Mouse (Mus musculus) CH12.LX (cell line): ENCODE data around the gene H2-Q6. TPM values are rescaled to one million over a fixed set of nuclear protein-coding genes. Genes with fewer than 3 reads are reported as not detected.
"Not testable (repeated sequence)": the region's sequence is repeated elsewhere in the genome, so short reads cannot be mapped to it uniquely, and the experiment has no call there.

Experiments
- DNase-seq: peaks from one replicate; pipeline ENCODE4 v3.0.0-alpha.2; 2013; ENCODE audit errors: extremely low read depth
- H3K27ac ChIP-seq: 2 replicates; pipeline ENCODE4 v1.5.1; 2012; ENCODE audit warnings: low read depth, mild to moderate bottlenecking, control low read depth, moderate library complexity; ENCODE audit not compliant: insufficient read depth
- H3K27me3 ChIP-seq: replicated peaks from 2 replicates; pipeline ENCODE3; 2012; ENCODE audit warnings: inconsistent platforms
- H3K36me3 ChIP-seq, 2 experiments: replicated peaks in 1 of 2; 2 replicates each; pipeline versions ENCODE3 to v1.6.1; 2012; ENCODE audit warnings: inconsistent platforms in 1 of 2, low read length in 1 of 2, mild to moderate bottlenecking in 1 of 2, mixed read lengths in 1 of 2, moderate library complexity in 1 of 2; ENCODE audit not compliant: control insufficient read depth in 1 of 2, insufficient read depth in 1 of 2
- H3K4me1 ChIP-seq, 2 experiments: 2 replicates each; pipeline ENCODE4 v1.6.1; 2012; ENCODE audit warnings: inconsistent platforms in 1 of 2, moderate library complexity in 1 of 2; ENCODE audit not compliant: insufficient read depth in 2 of 2, control insufficient read depth in 1 of 2
- H3K4me2 ChIP-seq: 2 replicates; pipeline ENCODE4 v1.6.1; 2012; ENCODE audit warnings: low read depth, mild to moderate bottlenecking, control low read depth; ENCODE audit not compliant: poor library complexity, insufficient read depth, severe bottlenecking
- H3K4me3 ChIP-seq, 3 experiments: fragments of 150-350 bp in 1 of 3; sonication (generic) in 1 of 3; replicated peaks in 1 of 3; 2 replicates each; pipeline versions ENCODE3 to v1.5.1; 2011 to 2012; ENCODE audit warnings: low read depth in 2 of 3, low read length in 2 of 3, mild to moderate bottlenecking in 2 of 3, moderate library complexity in 2 of 3, control low read depth in 1 of 3, improper control_type of control experiment in 1 of 3, inconsistent platforms in 1 of 3, mixed read lengths in 1 of 3; ENCODE audit not compliant: poor library complexity in 1 of 3
- H3K79me2 ChIP-seq: replicated peaks from 2 replicates; pipeline ENCODE4 v1.6.1; 2012; ENCODE audit warnings: mild to moderate bottlenecking, moderate library complexity; ENCODE audit not compliant: control insufficient read depth, poor library complexity, insufficient read depth, severe bottlenecking; ENCODE audit errors: extremely low read depth
- H3K9ac ChIP-seq: 2 replicates; pipeline ENCODE4 v1.6.1; 2012; ENCODE audit warnings: low read depth, mild to moderate bottlenecking, control low read depth, moderate library complexity; ENCODE audit not compliant: insufficient read depth
- H3K9me3 ChIP-seq: replicated peaks from 2 replicates; pipeline ENCODE3; 2012; ENCODE audit warnings: low read length, inconsistent platforms, mixed read lengths
- CHD1 ChIP-seq: IDR thresholded peaks from 2 replicates; pipeline ENCODE4 v1.6.1; 2012; ENCODE audit warnings: low read depth, low read length, improper control_type of control experiment, inconsistent platforms
- CTCF ChIP-seq, 2 experiments: IDR thresholded peaks in 1 of 2; conservative IDR thresholded peaks in 1 of 2; 2 replicates each; pipeline ENCODE4 v1.5.1; 2011 to 2012; ENCODE audit warnings: low read depth in 2 of 2, low read length in 2 of 2, improper control_type of control experiment in 1 of 2, inconsistent platforms in 1 of 2, mild to moderate bottlenecking in 1 of 2, moderate library complexity in 1 of 2
- E2F4 ChIP-seq: IDR thresholded peaks from 2 replicates; pipeline ENCODE4 v1.6.1; 2011; ENCODE audit warnings: low read depth, low read length, improper control_type of control experiment; ENCODE audit not compliant: insufficient replicate concordance
- ELF1 ChIP-seq: IDR thresholded peaks from 2 replicates; pipeline ENCODE4 v1.6.1; 2014; ENCODE audit warnings: low read depth, mild to moderate bottlenecking, inconsistent platforms, low read length, improper control_type of control experiment
- GABPA ChIP-seq: IDR thresholded peaks from 2 replicates; pipeline ENCODE4 v1.6.1; 2012; ENCODE audit warnings: low read depth, low read length, improper control_type of control experiment, inconsistent platforms; ENCODE audit not compliant: insufficient replicate concordance
- HCFC1 ChIP-seq: IDR thresholded peaks from 2 replicates; pipeline ENCODE4 v1.6.1; 2012; ENCODE audit warnings: low read depth, mild to moderate bottlenecking, inconsistent platforms, low read length, improper control_type of control experiment
- IRF4 ChIP-seq: IDR thresholded peaks from 2 replicates; pipeline ENCODE4 v1.6.1; 2014; ENCODE audit warnings: low read depth, mild to moderate bottlenecking, inconsistent platforms, low read length, improper control_type of control experiment
- JUN ChIP-seq: IDR thresholded peaks from 2 replicates; pipeline ENCODE4 v1.6.1; 2011; ENCODE audit warnings: low read depth, mild to moderate bottlenecking, low read length, improper control_type of control experiment, moderate library complexity; ENCODE audit not compliant: insufficient read depth
- JUND ChIP-seq: conservative IDR thresholded peaks from 2 replicates; pipeline ENCODE4 v1.6.1; 2011; ENCODE audit warnings: low read depth, low read length, improper control_type of control experiment
- KAT2A ChIP-seq: IDR thresholded peaks from 2 replicates; pipeline ENCODE4 v1.6.1; 2012; ENCODE audit warnings: low read length, improper control_type of control experiment, inconsistent platforms; ENCODE audit not compliant: insufficient replicate concordance
- MAFK ChIP-seq: IDR thresholded peaks from 2 replicates; pipeline ENCODE4 v1.6.1; 2011; ENCODE audit warnings: low read length, improper control_type of control experiment; ENCODE audit not compliant: insufficient replicate concordance
- MAX ChIP-seq: IDR thresholded peaks from 2 replicates; pipeline ENCODE4 v1.6.1; 2011; ENCODE audit warnings: low read length, improper control_type of control experiment
- MAZ ChIP-seq: IDR thresholded peaks from 2 replicates; pipeline ENCODE4 v1.6.1; 2012; ENCODE audit warnings: low read depth, mild to moderate bottlenecking, inconsistent platforms, low read length, improper control_type of control experiment, moderate library complexity
- MYC ChIP-seq: IDR thresholded peaks from 2 replicates; pipeline ENCODE4 v1.6.1; 2011; ENCODE audit warnings: low read depth, mild to moderate bottlenecking, improper control_type of control experiment, low read length
- NELFE ChIP-seq: IDR thresholded peaks from 2 replicates; pipeline ENCODE4 v1.6.1; 2011; ENCODE audit warnings: low read depth, low read length, improper control_type of control experiment
- NRF1 ChIP-seq: IDR thresholded peaks from 2 replicates; pipeline ENCODE4 v1.6.1; 2014; ENCODE audit warnings: low read depth, mild to moderate bottlenecking, inconsistent platforms, low read length, improper control_type of control experiment, moderate library complexity
- PAX5 ChIP-seq: IDR thresholded peaks from 2 replicates; pipeline ENCODE4 v1.6.1; 2012; ENCODE audit warnings: low read length, inconsistent platforms, mixed read lengths
- POLR2A ChIP-seq: IDR thresholded peaks from 2 replicates; pipeline ENCODE4 v1.6.1; 2011; ENCODE audit warnings: low read depth, mild to moderate bottlenecking, improper control_type of control experiment, low read length
- POLR2AphosphoS2 ChIP-seq: IDR thresholded peaks from 2 replicates; pipeline ENCODE4 v1.6.1; 2011; ENCODE audit warnings: low read depth, low read length, improper control_type of control experiment
- RCOR1 ChIP-seq: conservative IDR thresholded peaks from 2 replicates; pipeline ENCODE4 v1.6.1; 2012; ENCODE audit warnings: low read depth, mild to moderate bottlenecking, inconsistent platforms, low read length, improper control_type of control experiment
- SIN3A ChIP-seq: IDR thresholded peaks from 2 replicates; pipeline ENCODE4 v1.6.1; 2012; ENCODE audit warnings: low read length, improper control_type of control experiment, inconsistent platforms
- TCF12 ChIP-seq: IDR thresholded peaks from 2 replicates; pipeline ENCODE4 v1.6.1; 2014; ENCODE audit warnings: low read depth, mild to moderate bottlenecking, inconsistent platforms, low read length, improper control_type of control experiment
- UBTF ChIP-seq: IDR thresholded peaks from 2 replicates; pipeline ENCODE4 v1.6.1; 2012; ENCODE audit warnings: low read depth, mild to moderate bottlenecking, inconsistent platforms, low read length, improper control_type of control experiment, moderate library complexity
- USF1 ChIP-seq: IDR thresholded peaks from 2 replicates; pipeline ENCODE4 v1.6.1; 2014; ENCODE audit warnings: low read depth, mild to moderate bottlenecking, inconsistent platforms, low read length, improper control_type of control experiment
- USF2 ChIP-seq: conservative IDR thresholded peaks from 2 replicates; pipeline ENCODE4 v1.6.1; 2011; ENCODE audit warnings: low read depth, low read length, improper control_type of control experiment
- ZKSCAN1 ChIP-seq: IDR thresholded peaks from 2 replicates; pipeline ENCODE4 v1.6.1; 2012; ENCODE audit warnings: low read depth, inconsistent platforms, low read length, improper control_type of control experiment, borderline replicate concordance
- ZMIZ1 ChIP-seq: IDR thresholded peaks from 2 replicates; pipeline ENCODE4 v1.6.1; 2012; ENCODE audit warnings: low read depth, mild to moderate bottlenecking, inconsistent platforms, low read length, improper control_type of control experiment
- ZNF384 ChIP-seq: IDR thresholded peaks from 2 replicates; pipeline ENCODE4 v1.6.1; 2012; ENCODE audit warnings: low read depth, low read length, improper control_type of control experiment, inconsistent platforms
- dilution Hi-C: fragments of 300-500 bp; cut with MboI; formaldehyde crosslinking; loops from 2 replicates; pipeline ENCODE4 v1.14.3; 2020; ENCODE audit warnings: low sequenced_read_pairs; ENCODE audit not compliant: extremely low pct_unique_long_range_greater_than_20kb, extremely low pct_ligation_motif_present
- in situ Hi-C: fragments of 300-500 bp; cut with MboI; formaldehyde crosslinking; loops from 3 replicates; pipeline ENCODE4 v1.14.3; 2019; ENCODE audit warnings: low sequenced_read_pairs, low pct_ligation_motif_present, low pct_unique_long_range_greater_than_20kb, mixed read lengths
- polyA plus RNA-seq: library from polyadenylated mRNA; unstranded; fragments of >175 nt; gene quantifications from 2 replicates; pipeline ENCODE4 v1.2.1, GENCODE M21; 2012; ENCODE audit warnings: low read depth; ENCODE audit not compliant: insufficient read length
- total RNA-seq, 2 experiments: library from RNA; depleted of rRNA; stranded (reverse); fragments of 300-350 nt in 1 of 2; fragments of >200 nt in 1 of 2; gene quantifications; 2 replicates each; pipeline ENCODE4 v1.2.3; 2012 to 2014

Gene H2-Q6
- total and polyA plus RNA-seq, 3 experiments, result 54.3 to 122 (median 90.3) TPM

DNA sequence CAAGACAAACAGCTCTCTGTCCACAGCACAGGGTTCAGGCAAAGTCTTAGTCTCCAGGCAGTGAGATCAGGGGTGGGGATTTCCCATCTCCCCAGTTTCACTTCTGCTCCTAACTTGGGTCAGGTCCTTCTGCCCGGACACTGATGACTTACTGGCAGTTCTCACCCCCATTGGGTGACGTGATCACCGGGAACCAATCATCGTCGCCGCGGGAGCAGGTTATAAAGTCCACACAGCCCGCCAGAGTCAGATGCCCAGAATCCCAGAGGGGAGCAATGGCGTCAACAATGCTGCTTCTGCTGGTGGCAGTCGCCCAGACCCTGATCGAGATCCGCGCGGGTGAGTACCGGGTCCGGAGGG lies 45.3 kb upstream of the H2-Q6 start, which contains the start of gene H2-Q4 (continued):
- no peak for TF ChIP-seq MAFK
- peak; percentile 99 for TF ChIP-seq IRF4
- TF ChIP-seq MYC, result peak; percentile 74
- no peak for TF ChIP-seq KAT2A
- no peak for TF ChIP-seq RCOR1
- TF ChIP-seq ZMIZ1, result peak; percentile 93
- no peak for TF ChIP-seq GABPA
- no peak for TF ChIP-seq USF2
- TF ChIP-seq JUN, result 0 out of 2 replicates have a peak, but pooled peaks have one; percentile 15
- TF ChIP-seq, all 38 proteins: peak for 15

DNA sequence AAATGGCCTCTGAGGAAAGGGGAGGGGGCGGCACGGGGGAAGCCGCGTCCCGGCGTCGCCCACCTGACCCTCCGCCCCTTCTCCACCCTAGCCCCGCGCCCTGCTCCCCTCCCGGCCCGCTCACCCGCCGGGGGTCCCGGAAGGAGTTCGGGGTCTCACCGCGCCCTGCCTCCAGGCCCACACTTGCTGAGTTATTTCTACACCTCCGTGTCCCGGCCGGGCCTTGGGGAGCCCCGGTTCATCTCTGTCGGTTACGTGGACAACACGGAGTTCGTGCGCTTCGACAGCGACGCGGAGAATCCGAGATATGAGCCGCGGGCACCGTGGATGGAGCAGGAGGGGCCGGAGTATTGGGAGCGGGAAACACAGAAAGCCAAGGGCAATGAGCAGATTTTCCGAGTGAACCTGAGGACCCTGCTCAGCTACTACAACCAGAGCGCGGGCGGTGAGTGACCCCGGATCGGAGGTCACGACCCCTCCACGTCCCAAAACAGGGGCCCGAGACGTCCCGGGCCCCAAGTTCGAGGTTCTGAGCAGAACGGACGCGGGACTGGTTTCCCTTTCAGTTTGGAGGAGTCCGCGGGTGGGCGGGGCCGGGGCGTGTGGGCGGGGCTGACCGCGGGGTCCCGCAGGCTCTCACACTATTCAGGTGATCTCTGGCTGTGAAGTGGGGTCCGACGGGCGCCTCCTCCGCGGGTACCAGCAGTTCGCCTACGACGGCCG lies 44.8 kb upstream of the H2-Q6 start:
- in situ Hi-C loops (loop anchor here (10.0 kb wide), 1 partner anchor 1385 kb away; no protein-coding TSS in a partner anchor), dilution Hi-C loops (no loop called here)
- peak overlapping the region; percentile 75 to 89 (median 88) for H3K4me3 ChIP-seq
- H3K4me1 ChIP-seq, result peaks cover 8 to 23% of the 10 kb centered on the region in 2 experiments
- H3K9ac ChIP-seq, result peak overlapping the region; percentile 94
- no peak for TF ChIP-seq ZMIZ1
- no peak for TF ChIP-seq ZNF384
- no peak for TF ChIP-seq E2F4
- no peak for TF ChIP-seq USF2
- no peak for TF ChIP-seq NRF1
- no peak for TF ChIP-seq CTCF (conservative IDR thresholded peaks at IDR 0.05 in 1 of 2, IDR thresholded peaks at IDR 0.05 in 1 of 2; ENCODE audit: low read depth in 2 of 2, low read length in 2 of 2)
- no peak for TF ChIP-seq PAX5
- TF ChIP-seq JUN, result no peak
- TF ChIP-seq MYC, result no peak
- TF ChIP-seq JUND, result no peak
- TF ChIP-seq POLR2A, result no peak
- TF ChIP-seq UBTF, result no peak
- TF ChIP-seq NELFE, result peak; percentile 29
- TF ChIP-seq IRF4, result no peak
- 0 out of 2 replicates have a peak, but pooled peaks have one; percentile 45 for TF ChIP-seq TCF12
- TF ChIP-seq GABPA, result no peak
- TF ChIP-seq USF1, result no peak
- TF ChIP-seq ELF1, result 0 out of 2 replicates have a peak, but pooled peaks have one; percentile 17
- peak; percentile 31; the same call in 1 of the 2 replicates for TF ChIP-seq SIN3A
- no peak for TF ChIP-seq ZKSCAN1
- TF ChIP-seq KAT2A, result no peak
- no peak for TF ChIP-seq MAZ
- no peak for TF ChIP-seq HCFC1
- peak; percentile 92 for TF ChIP-seq CHD1
- 0 out of 2 replicates have a peak, but pooled peaks have one; percentile 5 for TF ChIP-seq MAX
- TF ChIP-seq POLR2AphosphoS2, result peak; percentile 76; the same call in 1 of the 2 replicates
- H3K27ac ChIP-seq, result peak overlapping the region; percentile 48
- H3K36me3 ChIP-seq, result peaks cover 22 to 32% of the 10 kb centered on the region in 2 experiments
- no peaks in the 10 kb centered on the region for H3K27me3 ChIP-seq
- peak overlapping the region; percentile 31 for H3K4me2 ChIP-seq
- DNase-seq, result peak; percentile 58
- no peaks in the 10 kb centered on the region for H3K9me3 ChIP-seq
- peaks cover 10% of the 10 kb centered on the region for H3K79me2 ChIP-seq

DNA sequence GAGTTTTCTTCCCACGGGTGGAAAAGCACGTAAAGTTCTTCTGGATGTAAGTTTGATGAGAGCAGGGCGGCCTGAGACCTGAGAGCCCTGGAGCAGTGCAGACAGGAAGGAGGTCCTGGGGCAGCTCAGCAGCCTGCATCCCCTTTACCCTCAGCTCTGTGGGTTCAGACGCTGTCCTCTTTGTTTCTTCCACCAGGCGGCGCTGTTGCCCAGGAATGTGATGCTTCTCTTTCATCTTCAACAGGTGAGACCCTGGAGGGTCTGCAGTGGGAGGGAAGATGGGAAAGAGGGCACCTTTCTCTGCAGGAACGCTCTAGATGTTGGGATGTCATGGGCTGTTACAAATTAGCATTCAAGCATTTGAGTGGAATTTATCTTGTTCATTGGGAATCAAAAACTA lies 34.9 kb upstream of the H2-Q6 start:
- not testable (repeated sequence) for DNase-seq
- in situ Hi-C loops, result loop anchor here (10.0 kb wide), 1 partner anchor 1395 kb away; no protein-coding TSS in a partner anchor

More for the DNA sequence above, 34.9 kb upstream of the H2-Q6 start:
- H3K4me1 ChIP-seq, dilution Hi-C loops, H3K27me3 ChIP-seq, H3K4me2 ChIP-seq, H3K27ac ChIP-seq, H3K4me3 ChIP-seq, H3K9ac ChIP-seq, H3K9me3 ChIP-seq, H3K36me3 ChIP-seq, H3K79me2 ChIP-seq: not testable (repeated sequence)
